Mouse (Mus musculus) cerebellum, adult 2 months (tissue): ENCODE data around the gene Appl2. TPM values are rescaled to one million over a fixed set of nuclear protein-coding genes. Genes with fewer than 3 reads are reported as not detected.

Source experiments
- DNase-seq, 2 experiments: peaks; one replicate each; pipeline ENCODE4 v3.0.0; 2021
- H3K27ac ChIP-seq: fragments of 200-500 bp; 2 replicates; pipeline ENCODE4 v1.5.1; 2012; ENCODE audit warnings: low read length, control low read depth, inconsistent platforms; ENCODE audit not compliant: insufficient read depth
- H3K27me3 ChIP-seq: fragments of 200-500 bp; 2 replicates; pipeline ENCODE4 v1.6.1; 2012; ENCODE audit warnings: inconsistent platforms, mild to moderate bottlenecking, low read length, moderate library complexity; ENCODE audit not compliant: control insufficient read depth, insufficient read depth
- H3K4me1 ChIP-seq: fragments of 200-500 bp; 2 replicates; pipeline ENCODE4 v1.6.1; 2011; ENCODE audit warnings: low read length; ENCODE audit not compliant: control insufficient read depth, insufficient read depth
- H3K4me3 ChIP-seq: fragments of 200-500 bp; replicated peaks from 2 replicates; pipeline ENCODE3; 2011; ENCODE audit warnings: mild to moderate bottlenecking, low read depth, low read length, control low read depth; ENCODE audit not compliant: insufficient read depth
- CTCF ChIP-seq: fragments of 200-500 bp; IDR thresholded peaks from 2 replicates; pipeline ENCODE4 v1.5.1; 2011; ENCODE audit warnings: low read depth, mild to moderate bottlenecking, control low read depth, low read length, moderate library complexity, borderline replicate concordance; ENCODE audit not compliant: insufficient read depth
- POLR2A ChIP-seq: fragments of 200-500 bp; IDR thresholded peaks from 2 replicates; pipeline ENCODE4 v1.6.1; 2011; ENCODE audit warnings: low read length, control low read depth, borderline replicate concordance; ENCODE audit not compliant: insufficient read depth
- WGBS: fragments of 180-500 bp; shearing (Covaris S2); methylation state at CpG from one replicate; pipeline ENCODE4 v1.1.7; 2018; 5-methylcytosine and 5-hydroxymethylcytosine counted together
- polyA plus RNA-seq: library from polyadenylated mRNA; depleted of rRNA; stranded (reverse); fragments of >200 nt; gene quantifications from 2 replicates; pipeline ENCODE4 v1.2.3, GENCODE M21; 2012

Gene Appl2
- polyA plus RNA-seq, 1 experiment = 307 TPM

- peaks cover 52% of the 10 kb centered on the region for H3K4me1 ChIP-seq
- no peak overlapping the region for H3K4me3 ChIP-seq
- H3K27ac ChIP-seq = peak overlapping the region; percentile 85
- H3K27me3 ChIP-seq = no peaks in the 10 kb centered on the region
- TF ChIP-seq POLR2A = no peak
- peak; percentile 64 for TF ChIP-seq CTCF
- peak; percentile 58 for DNase-seq
- 39% methylated on average over 10 of the region's 10 CpGs for WGBS
Measured at GRCm38 (mm10) chr10:83617366-83617765, 31.2 kb downstream of the Appl2 start.

- no peak for TF ChIP-seq POLR2A
- no peak for TF ChIP-seq CTCF
- H3K4me1 ChIP-seq = peaks cover 11% of the 10 kb centered on the region
- 79% methylated on average over 14 of the region's 14 CpGs for WGBS
- H3K4me3 ChIP-seq = no peak overlapping the region
- no peak overlapping the region for H3K27ac ChIP-seq
- DNase-seq = no peak
- no peaks in the 10 kb centered on the region for H3K27me3 ChIP-seq
Measured at GRCm38 (mm10) chr10:83612648-83613215, 35.8 kb downstream of the Appl2 start.

- H3K4me3 ChIP-seq = no peak overlapping the region
- no peak overlapping the region for H3K27ac ChIP-seq
- TF ChIP-seq POLR2A (no peak), CTCF (no peak)
- H3K4me1 ChIP-seq = peaks cover 3% of the 10 kb centered on the region
- no peaks in the 10 kb centered on the region for H3K27me3 ChIP-seq
- WGBS = 92% methylated on average over 5 of the region's 5 CpGs
- DNase-seq = no peak
Measured at GRCm38 (mm10) chr10:83611863-83612262, 36.7 kb downstream of the Appl2 start.

- no peak overlapping the region for H3K4me3 ChIP-seq
- no peak overlapping the region for H3K27ac ChIP-seq
- WGBS = 94% methylated on average over 7 of the region's 7 CpGs
- no peak for TF ChIP-seq CTCF
- no peak for TF ChIP-seq POLR2A
- H3K27me3 ChIP-seq = no peaks in the 10 kb centered on the region
- no peaks in the 10 kb centered on the region; the same call in 1 of the 2 replicates for H3K4me1 ChIP-seq
- DNase-seq = peak in 1 of 2 experiments; percentile 8
Measured at GRCm38 (mm10) chr10:83610518-83610917, 38.0 kb downstream of the Appl2 start.

GRCm38 (mm10) chr10:83608596-83608995, 39.9 kb downstream of the Appl2 start:
- Histone ChIP-seq H3K4me1 (peaks cover 9% of the 10 kb centered on the region), H3K27me3 (no peaks in the 10 kb centered on the region), H3K4me3 (no peak overlapping the region), H3K27ac (no peak overlapping the region)
- peak in 1 of 2 experiments; percentile 11 for DNase-seq
- 80% methylated on average over 8 of the region's 8 CpGs for WGBS
- TF ChIP-seq POLR2A (no peak), CTCF (no peak)

GRCm38 (mm10) chr10:83607111-83607510, 41.4 kb downstream of the Appl2 start:
- TF ChIP-seq CTCF = no peak
- no peak for TF ChIP-seq POLR2A
- no peak overlapping the region for H3K4me3 ChIP-seq
- 95% methylated on average over 3 of the region's 3 CpGs for WGBS
- no peaks in the 10 kb centered on the region for H3K27me3 ChIP-seq
- no peak overlapping the region for H3K27ac ChIP-seq
- no peak for DNase-seq
- H3K4me1 ChIP-seq = peaks cover 9% of the 10 kb centered on the region

GRCm38 (mm10) chr10:83605637-83606183, 42.8 kb downstream of the Appl2 start:
- no peak overlapping the region for H3K4me3 ChIP-seq
- H3K4me1 ChIP-seq = peaks cover 11% of the 10 kb centered on the region
- H3K27me3 ChIP-seq = no peaks in the 10 kb centered on the region
- WGBS = 66% methylated on average over 8 of the region's 8 CpGs
- DNase-seq = peak; percentile 17 to 32
- TF ChIP-seq POLR2A = no peak
- H3K27ac ChIP-seq = peak overlapping the region; percentile 48; the same call in 1 of the 2 replicates

GRCm38 (mm10) chr10:83603956-83604564, 44.5 kb downstream of the Appl2 start:
- peak overlapping the region; percentile 21; the same call in 1 of the 2 replicates for H3K27ac ChIP-seq
- peaks cover 14% of the 10 kb centered on the region for H3K4me1 ChIP-seq
- DNase-seq = peak; percentile 46 to 60
- H3K27me3 ChIP-seq = no peaks in the 10 kb centered on the region
- H3K4me3 ChIP-seq = no peak overlapping the region
- 18% methylated on average over 10 of the region's 10 CpGs for WGBS
- TF ChIP-seq POLR2A (no peak), CTCF (no peak)
